Comparison of ENCODE assay signal across 9 mouse cellular contexts in the genomic region with DNA sequence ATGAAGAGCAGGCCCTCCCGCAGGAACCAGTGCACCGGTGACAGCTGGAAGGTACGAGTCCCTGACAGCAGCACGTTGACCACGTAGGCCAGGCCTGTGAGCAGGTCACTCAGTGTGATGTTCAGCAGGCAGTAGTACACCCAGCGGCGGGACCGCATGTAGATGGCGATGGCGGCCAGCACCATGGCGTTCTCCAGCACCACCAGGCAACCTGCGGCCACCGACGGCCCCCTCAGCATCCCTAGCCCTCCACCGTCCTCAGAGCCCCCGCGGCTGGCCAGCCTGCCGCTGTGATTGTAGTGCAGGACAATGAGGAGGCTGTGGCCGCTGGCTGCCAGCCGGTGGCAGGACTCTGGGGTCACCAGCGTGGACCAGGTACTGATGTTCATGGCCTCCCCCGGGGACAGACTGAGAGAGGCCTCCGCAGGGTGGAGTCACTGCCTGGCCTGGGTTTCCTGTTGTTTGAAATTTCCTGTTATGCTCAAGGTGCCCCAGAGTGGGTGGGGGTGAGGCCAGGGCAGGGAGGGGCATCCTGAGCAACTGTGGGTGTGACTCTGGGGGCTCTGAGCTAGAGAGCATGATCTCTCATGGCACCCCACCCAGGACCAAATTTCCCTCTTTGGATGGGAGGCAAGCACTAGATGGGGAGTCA. TPM values are rescaled to one million over a fixed set of nuclear protein-coding genes. Genes with fewer than 3 reads are reported as not detected.
DNase-seq lines count a peak whose midpoint lies in the region; ATAC-seq lines count a peak whose summit lies in the region.
"Had no signal": no experiment of that assay in that cellular context is flagged by ENCODE, and none has a peak within 500 bp of the region (broad histone marks: within the 10 kb centered on the region; RNA-seq: fewer than 3 reads in every experiment).

No protein-coding gene starts in this region.

- H3K4me2 ChIP-seq in midbrain, embryonic 13.5 days (replicated peaks) = no peak overlapping the region
- H3K4me2 ChIP-seq in midbrain, embryonic 16.5 days (ENCODE audit: low read length) = no peak overlapping the region
- peak overlapping the region; percentile 94 for H3K4me2 ChIP-seq in liver, embryonic 15.5 days
- H3K4me2 ChIP-seq: embryonic facial prominence, embryonic 12.5 days had no signal

- WGBS in midbrain, embryonic 13.5 days = 76% methylated on average over 23 of the region's 23 CpGs
- WGBS in midbrain, embryonic 16.5 days = 82% methylated on average over 23 of the region's 23 CpGs
- WGBS in liver, embryonic 15.5 days (ENCODE audit: insufficient replicate concordance) = 36% methylated on average over 23 of the region's 23 CpGs

- H3K27ac ChIP-seq in midbrain, embryonic 13.5 days = no peak overlapping the region
- no peak overlapping the region for H3K27ac ChIP-seq in midbrain, embryonic 16.5 days (ENCODE audit: low read length)
- peak overlapping the region; percentile 79; the same call in 1 of the 2 replicates for H3K27ac ChIP-seq in liver, embryonic 15.5 days (replicated peaks)
- H3K27ac ChIP-seq: embryonic facial prominence, embryonic 12.5 days had no signal

- peaks cover 23% of the 10 kb centered on the region for H3K4me1 ChIP-seq in midbrain, embryonic 13.5 days (replicated peaks)
- peaks cover 17% of the 10 kb centered on the region for H3K4me1 ChIP-seq in midbrain, embryonic 16.5 days (ENCODE audit: control insufficient read depth, insufficient read depth, low read length)
- H3K4me1 ChIP-seq in liver, embryonic 15.5 days (replicated peaks) = peaks cover 60% of the 10 kb centered on the region

- H3K36me3 ChIP-seq in midbrain, embryonic 13.5 days = no peaks in the 10 kb centered on the region
- H3K36me3 ChIP-seq in midbrain, embryonic 16.5 days (ENCODE audit: control insufficient read depth, insufficient read depth, low read length) = no peaks in the 10 kb centered on the region
- H3K36me3 ChIP-seq in liver, embryonic 15.5 days (replicated peaks) = no peaks in the 10 kb centered on the region
- H3K36me3 ChIP-seq: embryonic facial prominence, embryonic 12.5 days had no signal

- peaks cover 11% of the 10 kb centered on the region; the same call in 1 of the 2 replicates for H3K27me3 ChIP-seq in midbrain, embryonic 13.5 days
- peaks cover 8% of the 10 kb centered on the region; the same call in 1 of the 2 replicates for H3K27me3 ChIP-seq in midbrain, embryonic 16.5 days (ENCODE audit: control insufficient read depth, insufficient read depth, low read depth, low read length)
- H3K27me3 ChIP-seq in liver, embryonic 15.5 days = peaks cover 7% of the 10 kb centered on the region; the same call in 1 of the 2 replicates

- ATAC-seq in midbrain, embryonic 13.5 days = no peak
- ATAC-seq in midbrain, embryonic 16.5 days = no peak
- no peak for ATAC-seq in liver, embryonic 15.5 days (ENCODE audit: insufficient read depth)

- no peak overlapping the region for H3K4me3 ChIP-seq in midbrain, embryonic 13.5 days (replicated peaks)
- no peak overlapping the region for H3K4me3 ChIP-seq in midbrain, embryonic 16.5 days (ENCODE audit: low read depth, low read length)
- H3K4me3 ChIP-seq in liver, embryonic 15.5 days (replicated peaks) = peak overlapping the region; percentile 86
- H3K4me3 ChIP-seq: embryonic facial prominence, embryonic 12.5 days had no signal

- H3K9me3 ChIP-seq in midbrain, embryonic 13.5 days = no peaks in the 10 kb centered on the region
- no peaks in the 10 kb centered on the region for H3K9me3 ChIP-seq in midbrain, embryonic 16.5 days (replicated peaks; ENCODE audit: control insufficient read depth, low read length, poor library complexity, severe bottlenecking)
- no peaks in the 10 kb centered on the region for H3K9me3 ChIP-seq in liver, embryonic 15.5 days (replicated peaks)
- H3K9me3 ChIP-seq: embryonic facial prominence, embryonic 12.5 days had no signal

- H3K9ac ChIP-seq in midbrain, embryonic 13.5 days (replicated peaks) = 0 out of 2 replicates have a peak overlapping the region, but pooled peaks have one; percentile 21
- no peak overlapping the region for H3K9ac ChIP-seq in midbrain, embryonic 16.5 days (ENCODE audit: low read depth, low read length)
- H3K9ac ChIP-seq in liver, embryonic 15.5 days = peak overlapping the region; percentile 59
- H3K9ac ChIP-seq: embryonic facial prominence, embryonic 12.5 days had no signal

- DNase-seq in adrenal gland, adult 2 months = peak; percentile 46
- DNase-seq in adrenal gland, postnatal 10 days = no peak
- peak; percentile 77 to 89 for DNase-seq in spleen, postnatal 4 days (ENCODE audit: low spot score in 2 of 2)
- DNase-seq in gastrocnemius, adult 8-10 months (ENCODE audit: low spot score in 2 of 2) = no peak
- DNase-seq in gastrocnemius, postnatal 4 days (ENCODE audit: low spot score in 2 of 2) = no peak

RNA-seq across cellular contexts. Expression of gene S1pr4, which starts 0.6 kb away (rescaled TPM):
- 1 to 10 TPM in 1 of 2 experiments, under 1 TPM in 1; 0.98 to 1.6 TPM for total RNA-seq in adrenal gland, adult 2 months (2021)
- polyA plus RNA-seq in adrenal gland, adult 2 months (2012; rRNA removed) = 3.5 and 3.6 TPM in 2 replicates
- 1 to 10 TPM; 2.9 TPM for total RNA-seq in adrenal gland, postnatal 10 days (2021)
- 0.64 and 0.77 TPM in 2 replicates for polyA plus RNA-seq in midbrain, embryonic 13.5 days (2015; fragmentation: Nextera tagmentation; extraction: Ambion mirVana)
- polyA plus RNA-seq in midbrain, embryonic 16.5 days (2015; fragmentation: Nextera tagmentation; extraction: Ambion mirVana) = 0.44 and 0.58 TPM in 2 replicates
- 4.1 and 5.4 TPM in 2 replicates for polyA plus RNA-seq in liver, embryonic 15.5 days (2015; fragmentation: Nextera tagmentation; extraction: Ambion mirVana)
- 1 to 10 TPM in 1 of 4 experiments, under 1 TPM in 3; 0.27 to 1.0 (median 0.59) TPM for total RNA-seq in gastrocnemius, adult 8-10 months (2022)
- total RNA-seq in gastrocnemius, postnatal 4 days (2021) = under 1 TPM; 0.37 to 0.54 TPM

RNA-seq across cellular contexts. Expression of gene Ncln, which starts 3.2 kb away (rescaled TPM):
- 100 to 1,000 TPM; 111 to 123 TPM for total RNA-seq in adrenal gland, adult 2 months (2021)
- 562 and 856 TPM in 2 replicates for polyA plus RNA-seq in adrenal gland, adult 2 months (2012; rRNA removed)
- 10 to 100 TPM; 90.9 to 93.8 TPM for total RNA-seq in adrenal gland, postnatal 10 days (2021)
- 57.1 and 58.2 TPM in 2 replicates for polyA plus RNA-seq in midbrain, embryonic 13.5 days (2015; fragmentation: Nextera tagmentation; extraction: Ambion mirVana)
- polyA plus RNA-seq in midbrain, embryonic 16.5 days (2015; fragmentation: Nextera tagmentation; extraction: Ambion mirVana) = 61.1 and 61.3 TPM in 2 replicates
- 43.7 and 52.0 TPM in 2 replicates for polyA plus RNA-seq in liver, embryonic 15.5 days (2015; fragmentation: Nextera tagmentation; extraction: Ambion mirVana)
- 10 to 100 TPM; 41.6 to 49.3 (median 43.1) TPM for total RNA-seq in gastrocnemius, adult 8-10 months (2022)
- total RNA-seq in gastrocnemius, postnatal 4 days (2021) = 10 to 100 TPM; 59.3 to 61.3 TPM

RNA-seq across cellular contexts. Expression of gene Celf5, which starts 16.9 kb away (rescaled TPM):
- under 1 TPM; 0.55 to 0.78 TPM for total RNA-seq in adrenal gland, adult 2 months (2021)
- polyA plus RNA-seq in adrenal gland, adult 2 months (2012; rRNA removed) = 1.4 and 2.2 TPM in 2 replicates
- 1 to 10 TPM in 1 of 2 experiments, under 1 TPM in 1; 0.84 to 2.2 TPM for total RNA-seq in adrenal gland, postnatal 10 days (2021)
- polyA plus RNA-seq in midbrain, embryonic 13.5 days (2015; fragmentation: Nextera tagmentation; extraction: Ambion mirVana) = 75.5 and 79.4 TPM in 2 replicates
- 88.3 and 103 TPM in 2 replicates for polyA plus RNA-seq in midbrain, embryonic 16.5 days (2015; fragmentation: Nextera tagmentation; extraction: Ambion mirVana)
- polyA plus RNA-seq in liver, embryonic 15.5 days (2015; fragmentation: Nextera tagmentation; extraction: Ambion mirVana) = 0.02 TPM in 1 of 2 replicates, not detected in the other
- total RNA-seq in gastrocnemius, adult 8-10 months (2022) = under 1 TPM in 2 of 4 experiments, not detected in 2; 0.05 to 0.31 TPM
- under 1 TPM; 0.47 to 0.52 TPM for total RNA-seq in gastrocnemius, postnatal 4 days (2021)

RNA-seq across cellular contexts. Expression of gene Gna15, which starts 24.6 kb away (rescaled TPM):
- 1 to 10 TPM; 1.1 to 2.2 TPM for total RNA-seq in adrenal gland, adult 2 months (2021)
- 1.4 and 1.9 TPM in 2 replicates for polyA plus RNA-seq in adrenal gland, adult 2 months (2012; rRNA removed)
- total RNA-seq in adrenal gland, postnatal 10 days (2021) = 1 to 10 TPM in 1 of 2 experiments, under 1 TPM in 1; 0.66 to 1.1 TPM
- polyA plus RNA-seq in midbrain, embryonic 13.5 days (2015; fragmentation: Nextera tagmentation; extraction: Ambion mirVana) = 0.94 and 1.0 TPM in 2 replicates
- polyA plus RNA-seq in midbrain, embryonic 16.5 days (2015; fragmentation: Nextera tagmentation; extraction: Ambion mirVana) = 0.80 and 0.87 TPM in 2 replicates
- 4.3 and 5.6 TPM in 2 replicates for polyA plus RNA-seq in liver, embryonic 15.5 days (2015; fragmentation: Nextera tagmentation; extraction: Ambion mirVana)
- total RNA-seq in gastrocnemius, adult 8-10 months (2022) = under 1 TPM; 0.19 to 0.80 (median 0.24) TPM
- 1 to 10 TPM; 1.1 to 1.8 TPM for total RNA-seq in gastrocnemius, postnatal 4 days (2021)

RNA-seq across cellular contexts. Expression of gene Nfic, which starts 43.9 kb away (rescaled TPM):
- total RNA-seq in adrenal gland, adult 2 months (2021) = 100 to 1,000 TPM in 1 of 2 experiments, 10 to 100 TPM in 1; 80.8 to 126 TPM
- 142 and 171 TPM in 2 replicates for polyA plus RNA-seq in adrenal gland, adult 2 months (2012; rRNA removed)
- 100 to 1,000 TPM in 1 of 2 experiments, 10 to 100 TPM in 1; 99.9 to 129 TPM for total RNA-seq in adrenal gland, postnatal 10 days (2021)
- polyA plus RNA-seq in midbrain, embryonic 13.5 days (2015; fragmentation: Nextera tagmentation; extraction: Ambion mirVana) = 13.1 and 15.2 TPM in 2 replicates
- 15.4 and 17.2 TPM in 2 replicates for polyA plus RNA-seq in midbrain, embryonic 16.5 days (2015; fragmentation: Nextera tagmentation; extraction: Ambion mirVana)
- polyA plus RNA-seq in liver, embryonic 15.5 days (2015; fragmentation: Nextera tagmentation; extraction: Ambion mirVana) = 9.5 and 11.5 TPM in 2 replicates
- total RNA-seq in gastrocnemius, adult 8-10 months (2022) = 100 to 1,000 TPM; 223 to 267 (median 235) TPM
- total RNA-seq in gastrocnemius, postnatal 4 days (2021) = 100 to 1,000 TPM; 274 to 335 TPM

Comparison
In these comparisons a context has a peak if more than half of its experiments do, and no peak if none do; other contexts are left out.
1. DNase-seq: peak in adrenal gland, adult 2 months (single experiment) and spleen, postnatal 4 days (2 of 2); none in adrenal gland, postnatal 10 days (single experiment), gastrocnemius, adult 8-10 months (0 of 2) and gastrocnemius, postnatal 4 days (0 of 2).